Mouse (Mus musculus): ENCODE data around the gene Lrp6.

- TF ChIP-seq CTCF (IDR thresholded peaks at IDR 0.05; ENCODE audit: low read depth, low read length) (no peak), POLR2A (IDR thresholded peaks at IDR 0.05; ENCODE audit: borderline replicate concordance, low read depth, low read length) (no peak)
Measured at GRCm38 (mm10) chr6:134529340-134529739, 37.4 kb downstream of the Lrp6 start.

All from bone marrow macrophage, adult 2 months (primary cell).